Comparison of ENCODE assay signal across 28 mouse cellular contexts in genomic region chr8:27837903-27838302, GRCm38 (mm10).
DNase-seq lines count a peak whose midpoint lies in the region; ATAC-seq lines count a peak whose summit lies in the region.
"Had no signal": no experiment of that assay in that cellular context is flagged by ENCODE, and none has a peak within 500 bp of the region (broad histone marks: within the 10 kb centered on the region; RNA-seq: fewer than 3 reads in every experiment).

No protein-coding gene starts in this region.

- no peak overlapping the region for H3K9ac ChIP-seq in hindbrain, embryonic 12.5 days
- no peak overlapping the region for H3K9ac ChIP-seq in hindbrain, embryonic 16.5 days (ENCODE audit: low read depth, low read length)
- no peak overlapping the region for H3K9ac ChIP-seq in forebrain, embryonic 13.5 days
- H3K9ac ChIP-seq in midbrain, embryonic 15.5 days: no peak overlapping the region
- H3K9ac ChIP-seq: heart, embryonic 12.5 days; hindbrain, embryonic 14.5 days; limb, embryonic 12.5 days; liver, postnatal 0 days; neural tube, embryonic 15.5 days had no signal

- no peak overlapping the region for H3K4me2 ChIP-seq in hindbrain, embryonic 12.5 days (replicated peaks)
- H3K4me2 ChIP-seq in hindbrain, embryonic 16.5 days (ENCODE audit: low read length): no peak overlapping the region
- no peak overlapping the region for H3K4me2 ChIP-seq in forebrain, embryonic 13.5 days
- H3K4me2 ChIP-seq in midbrain, embryonic 15.5 days: no peak overlapping the region
- H3K4me2 ChIP-seq: heart, embryonic 12.5 days; hindbrain, embryonic 14.5 days; limb, embryonic 12.5 days; liver, embryonic 11.5 days; neural tube, embryonic 15.5 days had no signal

- no peak overlapping the region for H3K4me3 ChIP-seq in hindbrain, embryonic 12.5 days
- H3K4me3 ChIP-seq in hindbrain, embryonic 16.5 days (ENCODE audit: low read length): no peak overlapping the region
- H3K4me3 ChIP-seq in forebrain, embryonic 13.5 days: no peak overlapping the region
- H3K4me3 ChIP-seq in midbrain, embryonic 15.5 days: no peak overlapping the region
- H3K4me3 ChIP-seq: heart, embryonic 12.5 days; limb, embryonic 12.5 days; neural tube, embryonic 15.5 days had no signal

- H3K4me1 ChIP-seq in hindbrain, embryonic 12.5 days: no peaks in the 10 kb centered on the region
- H3K4me1 ChIP-seq in hindbrain, embryonic 16.5 days (ENCODE audit: control insufficient read depth, insufficient read depth, low read depth, low read length): no peaks in the 10 kb centered on the region
- H3K4me1 ChIP-seq in forebrain, embryonic 13.5 days: peaks cover 8% of the 10 kb centered on the region; the same call in 1 of the 2 replicates
- no peaks in the 10 kb centered on the region for H3K4me1 ChIP-seq in midbrain, embryonic 15.5 days
- H3K4me1 ChIP-seq: heart, embryonic 12.5 days; limb, embryonic 12.5 days; neural tube, embryonic 15.5 days had no signal

- peak; percentile 5 for DNase-seq in embryo, embryonic 10.5 days (ENCODE audit: low spot score)
- DNase-seq in natural killer cell, adult 2 months (ENCODE audit: low spot score in 2 of 2): no peak
- DNase-seq in layer of hippocampus, postnatal 25 days (ENCODE audit: extremely low spot score in 1 of 2, low spot score in 1 of 2): no peak
- DNase-seq: adrenal gland, adult 8-10 months; B cell, adult 2 months; cerebellum, adult 9-11 months; gastrocnemius, postnatal 25 days; heart, adult 18-20 months; heart, postnatal 10 days; kidney, adult 2 months; liver, postnatal 0 days; thymus, adult 18-20 months; thymus, postnatal 36 days had no signal

- no peaks in the 10 kb centered on the region for H3K36me3 ChIP-seq in hindbrain, embryonic 12.5 days
- H3K36me3 ChIP-seq in hindbrain, embryonic 16.5 days (ENCODE audit: control insufficient read depth, insufficient read depth, low read length): no peaks in the 10 kb centered on the region
- H3K36me3 ChIP-seq in forebrain, embryonic 13.5 days (ENCODE audit: poor library complexity, severe bottlenecking): no peaks in the 10 kb centered on the region
- H3K36me3 ChIP-seq in midbrain, embryonic 15.5 days (replicated peaks): no peaks in the 10 kb centered on the region
- H3K36me3 ChIP-seq: G1E; heart, embryonic 12.5 days; limb, embryonic 12.5 days; neural tube, embryonic 15.5 days had no signal

- 45% methylated on average over 1 of the region's 1 CpGs for WGBS in hindbrain, embryonic 12.5 days
- 38% methylated on average over 1 of the region's 1 CpGs for WGBS in hindbrain, embryonic 16.5 days
- WGBS in forebrain, embryonic 13.5 days: 6% methylated on average over 1 of the region's 1 CpGs
- 32% methylated on average over 1 of the region's 1 CpGs for WGBS in midbrain, embryonic 15.5 days

- peak; percentile 46; the same call in 1 of the 2 replicates for ATAC-seq in hindbrain, embryonic 12.5 days (ENCODE audit: low FRiP score)
- ATAC-seq in hindbrain, embryonic 16.5 days: no peak
- peak; percentile 75 for ATAC-seq in forebrain, embryonic 13.5 days
- peak; percentile 75 for ATAC-seq in midbrain, embryonic 15.5 days (replicated peaks)
- ATAC-seq: activated CD4-positive, CD25-positive, alpha-beta regulatory T cell, adult 4 months; liver, postnatal 0 days; lung, postnatal 0 days had no signal

- H3K27ac ChIP-seq in hindbrain, embryonic 12.5 days: no peak overlapping the region
- H3K27ac ChIP-seq in hindbrain, embryonic 16.5 days (ENCODE audit: low read depth, low read length): no peak overlapping the region
- no peak overlapping the region for H3K27ac ChIP-seq in forebrain, embryonic 13.5 days
- H3K27ac ChIP-seq in midbrain, embryonic 15.5 days: 0 out of 2 replicates have a peak overlapping the region, but pooled peaks have one; percentile 20
- H3K27ac ChIP-seq: hindbrain, embryonic 14.5 days; kidney, postnatal 0 days; limb, embryonic 12.5 days; macrophage; neural tube, embryonic 15.5 days had no signal

- H3K27me3 ChIP-seq in hindbrain, embryonic 12.5 days: no peaks in the 10 kb centered on the region
- H3K27me3 ChIP-seq in hindbrain, embryonic 16.5 days (replicated peaks; ENCODE audit: control insufficient read depth, insufficient read depth, low read length): no peaks in the 10 kb centered on the region
- H3K27me3 ChIP-seq in forebrain, embryonic 13.5 days: no peaks in the 10 kb centered on the region
- H3K27me3 ChIP-seq in midbrain, embryonic 15.5 days (replicated peaks): no peaks in the 10 kb centered on the region
- H3K27me3 ChIP-seq: CH12.LX; heart, embryonic 12.5 days; limb, embryonic 12.5 days; neural tube, embryonic 15.5 days had no signal

- no peaks in the 10 kb centered on the region for H3K9me3 ChIP-seq in hindbrain, embryonic 12.5 days (replicated peaks)
- no peaks in the 10 kb centered on the region for H3K9me3 ChIP-seq in hindbrain, embryonic 16.5 days (ENCODE audit: control insufficient read depth, low read length)
- no peaks in the 10 kb centered on the region for H3K9me3 ChIP-seq in forebrain, embryonic 13.5 days (replicated peaks)
- H3K9me3 ChIP-seq in midbrain, embryonic 15.5 days: no peaks in the 10 kb centered on the region
- H3K9me3 ChIP-seq: G1E; heart, embryonic 12.5 days; limb, embryonic 12.5 days; neural tube, embryonic 15.5 days had no signal
